Mouse (Mus musculus) forebrain, embryonic 14.5 days (tissue): ENCODE measurements around the gene Olfr702. TPM values are rescaled to one million over a fixed set of nuclear protein-coding genes. Genes with fewer than 3 reads are reported as not detected.

Experiments
- ATAC-seq: fragments of 200-750 bp; cut with Nextera tagmentation; 2 replicates; pipeline ENCODE4 v1.8.0; 2017; ENCODE audit warnings: mild to moderate bottlenecking, moderate library complexity
- DNase-seq: peaks from one replicate; pipeline ENCODE4 v3.0.0-alpha.2; 2015; ENCODE audit warnings: low spot score
- H3K27ac ChIP-seq: fragments of 300-500 bp; sonication (generic); 2 replicates; pipeline ENCODE4 v1.5.1; 2014; ENCODE audit warnings: low read depth, mild to moderate bottlenecking, control low read depth, low read length, moderate library complexity
- H3K27me3 ChIP-seq: fragments of 300-500 bp; sonication (generic); replicated peaks from 2 replicates; pipeline ENCODE4 v1.6.1; 2014; ENCODE audit warnings: low read length, control low read depth, mixed read lengths; ENCODE audit not compliant: control insufficient read depth, insufficient read depth
- H3K36me3 ChIP-seq: fragments of 300-500 bp; sonication (generic); 2 replicates; pipeline ENCODE4 v1.6.1; 2014; ENCODE audit warnings: low read length, control low read depth; ENCODE audit not compliant: control insufficient read depth, insufficient read depth
- H3K4me1 ChIP-seq: fragments of 300-500 bp; sonication (generic); 2 replicates; pipeline ENCODE4 v1.6.1; 2014; ENCODE audit warnings: antibody characterized with exemption, low read length, control low read depth; ENCODE audit not compliant: control insufficient read depth, insufficient read depth
- H3K4me2 ChIP-seq: fragments of 300-500 bp; sonication (generic); 2 replicates; pipeline ENCODE4 v1.6.1; 2014; ENCODE audit warnings: mild to moderate bottlenecking, control low read depth, low read length
- H3K4me3 ChIP-seq: fragments of 300-500 bp; sonication (generic); 2 replicates; pipeline ENCODE4 v1.5.1; 2014; ENCODE audit warnings: low read depth, low read length, control low read depth
- H3K9ac ChIP-seq: fragments of 300-500 bp; sonication (generic); 2 replicates; pipeline ENCODE4 v1.6.1; 2014; ENCODE audit warnings: mild to moderate bottlenecking, low read length, control low read depth, moderate library complexity
- H3K9me3 ChIP-seq: fragments of 300-500 bp; sonication (generic); replicated peaks from 2 replicates; pipeline ENCODE4 v1.6.1; 2016; ENCODE audit warnings: low read length, control low read depth, mixed read lengths; ENCODE audit not compliant: control insufficient read depth
- WGBS: fragments of 180-500 bp; shearing (Covaris S2); extraction: QIAGEN DNeasy Blood & Tissue Kit; methylation state at CpG from one replicate; pipeline ENCODE4 v1.1.7; 2014; 5-methylcytosine and 5-hydroxymethylcytosine counted together
- polyA plus RNA-seq: library from polyadenylated mRNA; unstranded; fragments of >200 nt; fragmentation: Nextera tagmentation; extraction: Ambion mirVana; gene quantifications from 2 replicates; pipeline ENCODE4 v1.2.1, GENCODE M21; 2014

Olfr702 gene
- not detected in 2 replicates for polyA plus RNA-seq

GRCm38 (mm10) chr7:106833793-106834192, at the start of gene Olfr702:
TSS of gene Olfr702 (minus strand) at chr7:106833893.
- no peaks in the 10 kb centered on the region for H3K9me3 ChIP-seq
- no peak within 1 kb of the TSS for H3K27ac ChIP-seq
- DNase-seq, result no peak

DNA sequence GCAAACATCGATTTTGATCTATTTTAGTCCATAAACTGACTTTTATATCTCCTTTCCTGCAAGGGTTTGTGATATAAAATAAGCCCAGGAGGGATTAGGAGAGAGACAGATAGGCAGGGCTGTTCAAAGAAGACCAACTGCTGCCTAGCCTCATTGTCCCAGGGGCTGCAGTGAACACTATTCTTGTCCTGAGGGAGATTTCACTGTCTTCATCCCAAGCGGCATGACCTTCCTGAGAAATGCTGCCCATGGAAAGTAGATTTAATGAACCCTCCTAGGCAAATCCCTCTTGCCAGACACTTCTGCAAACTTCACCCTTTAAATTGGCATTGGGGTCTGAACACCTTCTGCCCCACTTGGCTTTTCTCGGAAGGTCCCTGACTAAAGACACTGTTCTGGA, 43.1 kb upstream of the Olfr702 start, which contains the start of gene Olfr705:
Gene Olfr705, minus strand, starts transcription at position 101 of the 400 bp plus-strand sequence.
- Histone ChIP-seq H3K27me3 (no peaks in the 10 kb centered on the region), H3K27ac (no peak within 1 kb of the TSS), H3K4me1 (no peaks in the 10 kb centered on the region), H3K9me3 (no peaks in the 10 kb centered on the region), H3K36me3 (no peaks in the 10 kb centered on the region), H3K9ac (no peak within 1 kb of the TSS), H3K4me3 (no peak within 1 kb of the TSS), H3K4me2 (no peak within 1 kb of the TSS)
- no peak for ATAC-seq
- no peak for DNase-seq
- WGBS, result 83% methylated on average over 3 of the region's 3 CpGs

More at GRCm38 (mm10) chr7:106833793-106834192, at the start of gene Olfr702:
- Histone ChIP-seq H3K9ac (no peak within 1 kb of the TSS), H3K27me3 (no peaks in the 10 kb centered on the region), H3K4me3 (no peak within 1 kb of the TSS), H3K36me3 (no peaks in the 10 kb centered on the region), H3K4me1 (no peaks in the 10 kb centered on the region), H3K4me2 (no peak within 1 kb of the TSS)
- no peak for ATAC-seq

- no peak within 1 kb of the TSS for H3K4me2 ChIP-seq
- DNase-seq (no peak), ATAC-seq (no peak)
- no peaks in the 10 kb centered on the region for H3K27me3 ChIP-seq
- H3K4me1 ChIP-seq, result no peaks in the 10 kb centered on the region
- no peak within 1 kb of the TSS for H3K9ac ChIP-seq
- no peak within 1 kb of the TSS for H3K4me3 ChIP-seq
- no peaks in the 10 kb centered on the region for H3K36me3 ChIP-seq
- no peak within 1 kb of the TSS for H3K27ac ChIP-seq
- no peaks in the 10 kb centered on the region for H3K9me3 ChIP-seq
Measured at GRCm38 (mm10) chr7:106862885-106863284, 29.2 kb upstream of the Olfr702 start, which contains the start of gene Olfr704. TSS of gene Olfr704 (plus strand) at chr7:106863185.

DNA sequence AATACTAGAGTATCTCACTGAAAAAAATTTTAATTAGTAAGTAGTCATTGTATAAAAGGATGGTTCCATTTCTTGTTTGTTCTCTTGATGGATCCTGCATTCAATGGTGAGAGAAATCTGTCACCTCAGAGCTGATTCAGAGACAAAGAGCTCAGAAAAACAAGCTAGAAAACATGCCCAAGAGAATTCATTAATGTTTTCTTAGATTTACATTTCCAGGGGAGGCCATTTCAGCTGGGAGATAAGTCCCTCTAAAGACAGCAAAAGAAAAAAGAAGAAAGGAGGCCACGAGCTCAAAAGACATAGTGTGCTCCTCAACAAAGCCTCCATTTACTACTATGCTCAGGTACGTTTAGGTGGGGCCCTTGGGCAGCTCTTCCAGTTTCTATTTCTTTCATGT, 9.4 kb upstream of the Olfr702 start, which contains the start of gene Olfr703:
Gene Olfr703, plus strand, starts transcription at position 301 of the 400 bp plus-strand sequence.
- Histone ChIP-seq H3K4me3 (no peak within 1 kb of the TSS), H3K27ac (no peak within 1 kb of the TSS), H3K9me3 (no peaks in the 10 kb centered on the region), H3K4me2 (no peak within 1 kb of the TSS), H3K4me1 (no peaks in the 10 kb centered on the region), H3K27me3 (no peaks in the 10 kb centered on the region), H3K9ac (no peak within 1 kb of the TSS), H3K36me3 (no peaks in the 10 kb centered on the region)
- ATAC-seq (no peak), DNase-seq (no peak)
- WGBS, result 55% methylated on average over 2 of the region's 2 CpGs

DNA sequence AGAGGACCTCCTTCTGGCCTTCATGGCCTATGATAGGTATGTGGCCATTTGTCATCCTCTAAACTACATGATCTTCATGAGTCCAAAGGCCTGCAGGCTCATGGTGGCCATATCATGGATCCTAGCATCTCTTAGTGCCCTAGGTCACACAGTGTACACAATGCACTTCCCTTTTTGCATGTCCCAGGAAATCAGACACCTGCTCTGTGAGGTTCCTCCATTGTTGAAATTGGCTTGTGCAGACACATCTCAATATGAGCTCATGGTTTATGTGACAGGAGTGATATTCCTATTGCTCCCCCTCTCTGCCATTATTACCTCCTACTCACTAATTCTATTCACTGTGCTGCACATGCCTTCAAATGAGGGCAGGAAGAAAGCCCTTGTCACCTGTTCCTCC, 15.3 kb downstream of the Olfr702 start:
- Histone ChIP-seq H3K4me2 (no peak overlapping the region), H3K27me3 (no peaks in the 10 kb centered on the region), H3K9me3 (no peaks in the 10 kb centered on the region), H3K27ac (no peak overlapping the region), H3K4me1 (no peaks in the 10 kb centered on the region), H3K36me3 (no peaks in the 10 kb centered on the region), H3K9ac (no peak overlapping the region), H3K4me3 (no peak overlapping the region)
- ATAC-seq (no peak), DNase-seq (no peak)

GRCm38 (mm10) chr7:106815775-106816174, 17.9 kb downstream of the Olfr702 start:
- DNase-seq, result peak; percentile 1
- no peak for ATAC-seq
- Histone ChIP-seq H3K4me1 (no peaks in the 10 kb centered on the region), H3K9me3 (no peaks in the 10 kb centered on the region), H3K27ac (no peak overlapping the region), H3K4me3 (no peak overlapping the region), H3K4me2 (no peak overlapping the region), H3K27me3 (no peaks in the 10 kb centered on the region), H3K36me3 (no peaks in the 10 kb centered on the region), H3K9ac (no peak overlapping the region)
- WGBS, result 72% methylated on average over 2 of the region's 2 CpGs

DNA sequence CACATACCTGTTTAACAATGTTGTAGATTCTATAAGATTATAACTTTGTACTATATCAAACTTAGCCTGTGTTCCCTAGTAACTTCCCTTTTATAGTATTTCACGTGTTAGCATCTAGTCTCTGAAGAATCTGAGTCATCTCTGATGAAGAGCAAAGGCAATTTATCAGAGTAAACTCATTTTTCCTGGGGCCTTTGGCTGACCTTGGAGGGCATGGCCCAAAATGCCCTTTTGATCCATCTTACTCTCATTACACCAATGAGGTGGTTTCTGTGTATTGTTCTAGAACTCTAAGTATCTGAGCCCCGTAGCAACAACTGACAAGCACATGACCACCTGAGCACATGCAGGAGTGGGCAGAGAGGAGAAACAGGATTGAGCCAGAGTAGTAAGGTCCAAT, 19.9 kb downstream of the Olfr702 start, which contains the start of gene Olfr701:
Gene Olfr701, plus strand, starts transcription at position 301 of the 400 bp plus-strand sequence.
- no peaks in the 10 kb centered on the region for H3K9me3 ChIP-seq
- H3K27me3 ChIP-seq, result no peaks in the 10 kb centered on the region
- WGBS, result 80% methylated on average over 2 of the region's 2 CpGs
- H3K27ac ChIP-seq, result no peak within 1 kb of the TSS
- no peaks in the 10 kb centered on the region for H3K4me1 ChIP-seq
- H3K4me3 ChIP-seq, result no peak within 1 kb of the TSS
- no peak within 1 kb of the TSS for H3K4me2 ChIP-seq
- no peak within 1 kb of the TSS for H3K9ac ChIP-seq
- no peak for ATAC-seq
- no peak for DNase-seq
- no peaks in the 10 kb centered on the region for H3K36me3 ChIP-seq

DNA sequence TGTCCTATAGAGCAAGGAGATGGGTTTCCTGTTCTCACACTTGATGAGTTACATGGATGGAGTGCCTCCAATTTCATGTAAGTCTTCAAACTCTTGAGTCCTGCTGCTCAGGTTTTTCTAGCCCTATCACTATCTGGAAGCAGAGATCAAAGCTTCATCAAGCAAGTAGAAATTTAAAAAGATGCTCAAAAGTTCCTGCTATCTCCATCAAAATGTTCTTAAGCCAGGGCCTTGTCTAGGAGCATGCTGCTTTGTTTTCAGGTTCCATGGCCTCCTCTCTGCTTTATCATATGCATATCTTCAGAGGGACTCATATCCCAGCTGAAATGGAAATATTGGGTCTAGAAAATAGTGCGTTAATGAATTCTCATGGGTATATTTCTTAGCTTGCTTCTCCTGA, 25.0 kb downstream of the Olfr702 start, which contains the start of gene Olfr700:
Gene Olfr700, minus strand, starts transcription at position 101 of the 400 bp plus-strand sequence.
- ATAC-seq, result no peak
- no peaks in the 10 kb centered on the region for H3K36me3 ChIP-seq
- H3K4me2 ChIP-seq, result no peak within 1 kb of the TSS
- 88% methylated on average over 1 of the region's 1 CpGs for WGBS
- no peaks in the 10 kb centered on the region for H3K4me1 ChIP-seq
- H3K9me3 ChIP-seq, result no peaks in the 10 kb centered on the region
- no peak within 1 kb of the TSS for H3K9ac ChIP-seq
- H3K27ac ChIP-seq, result no peak within 1 kb of the TSS
- DNase-seq, result no peak
- no peaks in the 10 kb centered on the region for H3K27me3 ChIP-seq
- H3K4me3 ChIP-seq, result no peak within 1 kb of the TSS

- no peaks in the 10 kb centered on the region for H3K4me1 ChIP-seq
- no peak within 1 kb of the TSS for H3K27ac ChIP-seq
- DNase-seq, result no peak
- H3K4me3 ChIP-seq, result no peak within 1 kb of the TSS
- no peak within 1 kb of the TSS for H3K9ac ChIP-seq
- no peak for ATAC-seq
- WGBS, result 87% methylated on average over 1 of the region's 1 CpGs
- no peaks in the 10 kb centered on the region for H3K36me3 ChIP-seq
- no peaks in the 10 kb centered on the region for H3K27me3 ChIP-seq
- H3K9me3 ChIP-seq, result no peaks in the 10 kb centered on the region
- no peak within 1 kb of the TSS for H3K4me2 ChIP-seq
Measured at GRCm38 (mm10) chr7:106793098-106793497, 40.6 kb downstream of the Olfr702 start, which contains the start of gene Olfr699. TSS of gene Olfr699 (minus strand) at chr7:106793198.
